Mouse (Mus musculus) naive thymus-derived CD4-positive, alpha-beta T cell, adult 2 months (primary cell): Measurements from ENCODE around the gene Grm1.

Source experiments
- DNase-seq: peaks from one replicate; pipeline ENCODE4 v3.0.0-alpha.2; 2011; ENCODE audit warnings: low read depth

Grm1 gene

GRCm38 (mm10) chr10:10827308-10827707 lies 254.8 kb downstream of the Grm1 start:
- DNase-seq, result no peak

- DNase-seq, result no peak
Observed at GRCm38 (mm10) chr10:10818061-10818460, 264.1 kb downstream of the Grm1 start.

- DNase-seq, result no peak
Observed at GRCm38 (mm10) chr10:10814631-10815216, 267.4 kb downstream of the Grm1 start.

- DNase-seq, result no peak
Observed at GRCm38 (mm10) chr10:10812750-10813711, 269.1 kb downstream of the Grm1 start.

GRCm38 (mm10) chr10:10809777-10810176 lies 272.4 kb downstream of the Grm1 start:
- no peak for DNase-seq

- DNase-seq, result no peak
Observed at GRCm38 (mm10) chr10:10795321-10795720, 286.8 kb downstream of the Grm1 start.

GRCm38 (mm10) chr10:10790458-10790857 lies 291.7 kb downstream of the Grm1 start:
- DNase-seq, result no peak

- no peak for DNase-seq
Observed at GRCm38 (mm10) chr10:10789967-10790366, 292.2 kb downstream of the Grm1 start.

GRCm38 (mm10) chr10:10787906-10788416 lies 294.2 kb downstream of the Grm1 start:
- DNase-seq, result no peak

- no peak for DNase-seq
Observed at GRCm38 (mm10) chr10:10785122-10785521, 297.0 kb downstream of the Grm1 start.

GRCm38 (mm10) chr10:10774827-10775226 lies 307.3 kb downstream of the Grm1 start:
- DNase-seq, result no peak

- DNase-seq, result no peak
Observed at GRCm38 (mm10) chr10:10763015-10763414, 319.1 kb downstream of the Grm1 start.

GRCm38 (mm10) chr10:10761274-10761673 lies 320.9 kb downstream of the Grm1 start:
- DNase-seq, result no peak

GRCm38 (mm10) chr10:10760801-10761200 lies 321.4 kb downstream of the Grm1 start:
- DNase-seq, result no peak

GRCm38 (mm10) chr10:10751033-10751432 lies 331.1 kb downstream of the Grm1 start:
- DNase-seq, result no peak

GRCm38 (mm10) chr10:10744097-10744496 lies 338.1 kb downstream of the Grm1 start:
- DNase-seq, result no peak

- no peak for DNase-seq
Observed at GRCm38 (mm10) chr10:10742172-10742571, 340.0 kb downstream of the Grm1 start.

GRCm38 (mm10) chr10:10741314-10741713 lies 340.8 kb downstream of the Grm1 start:
- DNase-seq, result no peak

- no peak for DNase-seq
Observed at GRCm38 (mm10) chr10:10740729-10741128, 341.4 kb downstream of the Grm1 start.

GRCm38 (mm10) chr10:10737041-10737681 lies 345.0 kb downstream of the Grm1 start:
- DNase-seq, result no peak

GRCm38 (mm10) chr10:10734561-10734960 lies 347.6 kb downstream of the Grm1 start:
- no peak for DNase-seq

GRCm38 (mm10) chr10:10733092-10733491 lies 349.1 kb downstream of the Grm1 start:
- DNase-seq, result no peak

- DNase-seq, result no peak
Observed at GRCm38 (mm10) chr10:10726501-10726900, 355.7 kb downstream of the Grm1 start.
